Mouse (Mus musculus) c-Kit-negative CD71-positive TER-119-positive erythroid progenitor cells, embryonic 14.5 days (primary cell): ENCODE results near the gene Rnf5.

Source experiments
- DNase-seq: peaks from one replicate; pipeline ENCODE4 v3.0.0-alpha.2; 2013; ENCODE audit warnings: low read depth, low spot score

Gene Rnf5

GRCm38 (mm10) chr17:34605609-34606008 lies 2.1 kb upstream of the Rnf5 start:
- DNase-seq: peak; percentile 67

GRCm38 (mm10) chr17:34604511-34605237 lies 1.2 kb upstream of the Rnf5 start:
- no peak for DNase-seq

DNA sequence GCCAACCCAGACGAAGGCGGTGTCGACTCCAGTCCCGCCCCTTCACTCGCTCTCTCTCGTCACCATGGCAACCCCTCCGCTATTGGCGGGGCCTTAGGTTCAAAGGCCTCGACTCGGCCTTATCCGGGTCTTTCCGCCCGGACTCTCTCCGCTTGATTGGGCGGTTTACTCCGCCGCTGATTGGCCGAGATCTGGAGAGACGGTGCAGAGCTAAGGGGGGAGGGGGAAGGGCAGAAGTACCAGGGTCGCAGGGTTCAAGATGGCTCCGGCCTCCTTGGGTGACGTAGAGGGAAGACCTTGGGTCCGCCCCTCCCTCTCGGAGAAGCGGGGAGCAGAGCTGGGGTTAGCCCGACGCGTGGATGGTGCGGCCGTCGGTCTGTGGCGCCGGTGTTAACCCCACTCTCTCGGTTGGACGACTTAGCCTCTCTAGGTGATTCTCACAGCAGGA lies 595 bp upstream of the Rnf5 start, which contains the start of gene Agpat1:
Agpat1 (plus strand) TSS at position 202 of the 448 bp plus-strand sequence.
- DNase-seq: peak; percentile 97

GRCm38 (mm10) chr17:34601796-34602195 lies 1.7 kb downstream of the Rnf5 start:
- no peak for DNase-seq

- no peak for DNase-seq
Observed at GRCm38 (mm10) chr17:34599891-34600290, 3.6 kb downstream of the Rnf5 start.

- DNase-seq: no peak
Observed at GRCm38 (mm10) chr17:34597566-34598095, 5.9 kb downstream of the Rnf5 start, which contains the start of gene Ager. TSS of gene Ager (plus strand) at chr17:34597862.

DNA sequence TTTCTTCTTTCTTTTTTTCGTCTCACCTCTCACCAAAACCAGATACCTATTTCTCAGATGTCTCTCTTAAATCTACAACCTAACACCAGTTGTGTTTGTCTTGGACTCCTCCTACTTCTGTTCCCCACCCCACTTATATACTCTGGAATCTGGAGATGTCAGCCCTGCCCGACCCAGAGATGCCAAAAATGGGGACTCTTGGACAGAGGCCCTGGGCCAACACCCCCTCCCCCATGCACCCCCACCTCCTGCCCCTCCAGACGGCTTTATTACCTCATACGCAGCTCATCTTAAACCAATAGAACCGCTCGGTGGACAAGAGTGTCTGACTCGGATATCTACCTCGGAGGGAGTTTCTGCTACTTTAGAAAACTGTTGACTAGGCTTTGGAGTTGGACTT lies 7.4 kb downstream of the Rnf5 start:
- DNase-seq: no peak

GRCm38 (mm10) chr17:34593752-34594525 lies 9.6 kb downstream of the Rnf5 start:
- DNase-seq: no peak

GRCm38 (mm10) chr17:34592581-34593549 lies 10.6 kb downstream of the Rnf5 start:
- DNase-seq: no peak

GRCm38 (mm10) chr17:34591994-34592375 lies 11.5 kb downstream of the Rnf5 start:
- peak; percentile 66 for DNase-seq

GRCm38 (mm10) chr17:34591029-34591993 lies 12.2 kb downstream of the Rnf5 start, which contains the start of gene Pbx2:
TSS of gene Pbx2 (plus strand) at chr17:34591266.
- no peak for DNase-seq

DNA sequence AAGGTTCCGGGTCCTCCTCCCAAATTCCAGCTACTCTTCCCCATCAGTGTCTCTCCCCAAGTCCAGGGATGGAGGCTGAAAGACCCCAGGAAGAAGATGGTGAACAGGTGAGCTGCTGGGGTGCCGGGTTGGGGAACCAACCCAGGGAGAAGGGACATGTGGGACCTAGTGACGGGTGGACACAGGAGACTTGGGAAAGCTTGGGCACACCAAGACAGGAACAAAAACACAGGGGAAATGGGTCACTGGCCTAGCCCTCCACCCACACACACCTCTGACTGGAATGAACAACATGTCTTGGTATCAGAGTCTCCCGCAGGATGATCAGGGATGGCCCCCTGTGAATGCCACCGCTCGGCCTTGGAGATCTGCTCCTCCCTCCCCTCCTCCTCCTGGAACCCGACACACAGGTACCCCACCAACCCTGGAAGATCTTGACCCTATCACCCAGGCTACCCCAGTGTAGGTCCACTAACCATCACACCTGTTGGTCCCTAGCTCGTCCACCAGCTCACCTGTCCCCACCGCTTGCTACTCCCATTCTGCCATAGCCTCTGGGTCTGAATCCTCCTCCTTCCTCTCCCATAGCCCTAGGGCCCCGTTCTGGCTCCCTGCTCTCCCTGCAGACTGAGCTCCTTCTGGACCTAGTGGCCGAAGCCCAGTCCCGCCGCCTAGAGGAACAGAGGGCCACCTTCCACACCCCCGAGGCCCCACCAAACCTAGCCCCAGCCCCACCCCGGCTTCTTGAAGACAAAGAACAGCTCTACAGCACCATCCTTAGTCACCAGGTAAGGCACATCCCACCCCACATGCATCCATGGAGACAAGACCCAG lies 13.1 kb downstream of the Rnf5 start:
- DNase-seq: no peak

DNA sequence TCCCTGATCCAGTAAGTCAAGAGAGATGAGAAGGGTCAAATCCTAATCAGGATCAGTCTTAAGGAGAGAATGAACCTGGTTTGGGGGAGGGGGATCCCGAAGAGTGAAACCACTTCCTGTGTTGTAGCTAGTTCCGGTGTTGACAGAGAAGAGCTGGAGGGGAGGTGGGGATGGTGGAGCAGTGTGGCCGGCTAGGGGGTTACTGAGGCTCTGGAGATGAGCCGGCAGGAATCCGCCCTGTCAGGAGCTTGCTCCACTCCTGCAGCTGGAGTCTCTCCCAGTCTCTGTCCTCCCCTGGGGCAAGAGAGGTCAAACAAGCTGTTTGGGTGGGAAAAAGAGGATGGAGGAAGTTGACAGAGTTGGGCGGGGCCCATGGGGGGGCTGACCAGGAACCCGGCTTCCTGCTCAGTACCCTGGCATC lies 13.8 kb downstream of the Rnf5 start, which contains the start of gene Gpsm3:
Gpsm3 (plus strand) TSS at position 126 of the 421 bp plus-strand sequence.
- DNase-seq: no peak

DNA sequence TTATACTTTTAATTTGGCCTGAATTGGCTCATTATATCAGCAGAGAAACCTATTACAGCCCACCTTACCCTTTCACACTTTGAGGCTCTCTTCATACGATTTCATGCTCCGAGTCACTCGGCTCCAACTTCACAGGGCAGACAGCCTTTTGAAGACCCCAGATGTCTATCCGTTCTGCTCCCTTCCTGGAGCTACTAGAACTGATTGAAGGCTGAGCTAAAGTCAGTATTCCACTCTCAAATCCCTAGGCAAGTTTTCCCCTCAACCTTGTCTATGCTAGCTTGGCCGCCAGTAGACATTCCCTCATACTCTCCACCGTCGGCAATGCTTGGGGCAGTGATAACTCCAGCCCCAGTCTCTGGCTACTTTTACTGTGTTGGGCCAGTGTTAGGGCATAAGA lies 14.3 kb downstream of the Rnf5 start:
- no peak for DNase-seq

DNA sequence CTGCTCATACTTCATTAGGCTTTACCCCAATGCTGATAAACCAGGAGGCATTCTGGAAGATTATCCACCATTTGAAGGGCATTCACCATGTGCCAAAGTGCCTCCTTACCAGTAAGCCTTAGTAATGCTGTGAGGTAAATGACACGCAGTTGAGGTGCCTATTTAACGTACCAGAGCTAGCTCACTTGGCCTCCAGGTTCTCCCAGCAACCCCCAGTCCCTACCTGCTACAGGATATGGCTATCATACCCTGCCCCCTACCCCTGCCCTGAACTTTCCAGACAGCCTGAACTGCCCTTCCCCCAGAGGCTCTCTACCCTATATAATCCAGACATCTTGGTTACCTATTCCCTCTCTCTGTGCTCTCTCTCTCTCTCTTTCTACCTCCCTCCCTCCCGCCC lies 14.7 kb downstream of the Rnf5 start:
- DNase-seq: no peak

- no peak for DNase-seq
Observed at GRCm38 (mm10) chr17:34587814-34588213, 15.7 kb downstream of the Rnf5 start.

DNA sequence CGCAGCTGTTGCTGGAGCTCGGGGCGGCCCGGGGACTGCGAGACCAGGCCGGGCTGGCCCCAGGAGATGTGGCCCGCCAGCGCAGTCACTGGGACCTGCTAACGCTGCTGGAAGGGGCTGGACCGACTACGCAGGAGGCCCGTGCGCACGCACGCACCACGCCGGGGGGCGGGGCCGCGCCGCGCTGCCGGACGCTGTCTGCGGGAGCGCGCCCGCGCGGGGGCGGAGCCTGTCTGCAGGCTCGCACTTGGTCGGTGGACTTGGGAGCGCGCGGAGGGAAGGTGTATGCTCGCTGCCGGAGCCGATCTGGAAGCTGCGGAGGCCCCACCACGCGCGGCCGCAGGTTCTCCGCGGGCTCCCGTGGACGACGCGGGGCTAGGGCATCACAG lies 16.1 kb downstream of the Rnf5 start:
- peak; percentile 90 for DNase-seq

DNA sequence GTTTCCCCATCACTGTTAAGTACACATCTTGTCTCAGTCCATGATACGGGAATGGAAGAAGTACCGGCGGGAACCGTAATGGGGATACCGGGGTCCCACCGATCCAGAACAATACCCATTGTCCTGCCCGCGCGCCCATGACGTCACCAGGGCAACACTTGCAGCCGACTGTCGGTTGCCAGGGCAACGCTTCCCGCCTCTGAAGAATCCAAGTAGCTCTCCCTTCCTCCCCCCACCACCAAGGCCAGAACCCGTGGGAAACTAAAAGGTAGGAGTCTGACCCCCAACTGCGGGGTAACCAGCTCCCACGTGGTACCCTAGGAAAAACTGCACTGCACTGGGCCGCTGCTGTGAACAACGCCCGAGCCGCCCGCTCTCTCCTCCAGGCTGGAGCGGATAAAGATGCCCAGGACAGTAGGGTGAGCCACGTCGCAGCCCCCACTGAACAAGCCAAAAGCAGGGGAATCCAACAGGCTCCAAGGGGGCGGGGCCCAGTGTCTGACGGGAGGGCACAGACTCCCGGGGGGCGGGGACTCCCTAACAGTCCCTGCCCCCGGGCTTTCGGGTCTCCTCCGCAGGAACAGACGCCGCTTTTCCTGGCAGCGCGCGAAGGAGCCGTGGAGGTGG lies 16.6 kb downstream of the Rnf5 start:
- no peak for DNase-seq
